Mouse (Mus musculus) embryo, embryonic 10.5 days (tissue): Measurements from ENCODE around the gene Hsp90ab1.

Experiments used
- DNase-seq: peaks from one replicate; pipeline ENCODE4 v3.0.0-alpha.2; 2015; ENCODE audit warnings: low spot score

Gene Hsp90ab1

GRCm38 (mm10) chr17:45557998-45558862 is 14.8 kb downstream of the Hsp90ab1 start:
- DNase-seq, result no peak

- no peak for DNase-seq
Observed at GRCm38 (mm10) chr17:45557246-45557824, 15.7 kb downstream of the Hsp90ab1 start.

GRCm38 (mm10) chr17:45556514-45557245 is 16.4 kb downstream of the Hsp90ab1 start:
- DNase-seq, result no peak

- no peak for DNase-seq
Observed at GRCm38 (mm10) chr17:45556107-45556489, 17.0 kb downstream of the Hsp90ab1 start.

- peak; percentile 98 for DNase-seq
Observed at GRCm38 (mm10) chr17:45555452-45556106, 17.5 kb downstream of the Hsp90ab1 start, which contains the start of gene Nfkbie. Nfkbie (plus strand) TSS chr17:45555703.

- DNase-seq, result no peak
Observed at GRCm38 (mm10) chr17:45554420-45554819, 18.7 kb downstream of the Hsp90ab1 start.

- DNase-seq, result no peak
Observed at GRCm38 (mm10) chr17:45553065-45553464, 20.0 kb downstream of the Hsp90ab1 start.

GRCm38 (mm10) chr17:45551816-45552451 is 21.1 kb downstream of the Hsp90ab1 start:
- peak; percentile 88 for DNase-seq

GRCm38 (mm10) chr17:45551249-45551796 is 21.7 kb downstream of the Hsp90ab1 start:
- no peak for DNase-seq

- DNase-seq, result no peak
Observed at GRCm38 (mm10) chr17:45550253-45550652, 22.8 kb downstream of the Hsp90ab1 start.

GRCm38 (mm10) chr17:45549617-45550181 is 23.4 kb downstream of the Hsp90ab1 start, which contains the start of gene Tmem151b:
Tmem151b (minus strand) TSS chr17:45549677.
- peak; percentile 78 for DNase-seq

GRCm38 (mm10) chr17:45548541-45549512 is 24.2 kb downstream of the Hsp90ab1 start:
- peak; percentile 80 for DNase-seq

- no peak for DNase-seq
Observed at GRCm38 (mm10) chr17:45547461-45548190, 25.4 kb downstream of the Hsp90ab1 start.

- DNase-seq, result no peak
Observed at GRCm38 (mm10) chr17:45546941-45547340, 26.1 kb downstream of the Hsp90ab1 start.

- peak; percentile 34 for DNase-seq
Observed at GRCm38 (mm10) chr17:45545278-45545961, 27.7 kb downstream of the Hsp90ab1 start.

- DNase-seq, result peak; percentile 44
Observed at GRCm38 (mm10) chr17:45544873-45545277, 28.2 kb downstream of the Hsp90ab1 start.

- DNase-seq, result peak; percentile 35
Observed at GRCm38 (mm10) chr17:45544001-45544872, 28.8 kb downstream of the Hsp90ab1 start.
